Mouse (Mus musculus): ENCODE measurements around the gene Fam198a.

Fam198a gene

GRCm38 (mm10) chr9:121950418-121951113, at the start of gene Fam198a:
Gene Fam198a, plus strand, starts transcription at chr9:121950988.
- peak; percentile 88 for DNase-seq

GRCm38 (mm10) chr9:121901710-121902700, 48.8 kb upstream of the Fam198a start:
- DNase-seq: no peak

- DNase-seq: no peak
Observed at GRCm38 (mm10) chr9:121903476-121904305, 47.1 kb upstream of the Fam198a start.

GRCm38 (mm10) chr9:121904319-121904718, 46.5 kb upstream of the Fam198a start:
- DNase-seq: no peak

GRCm38 (mm10) chr9:121904946-121905345, 45.8 kb upstream of the Fam198a start:
- DNase-seq: no peak

GRCm38 (mm10) chr9:121905556-121906185, 45.1 kb upstream of the Fam198a start:
- DNase-seq: no peak

GRCm38 (mm10) chr9:121906456-121906855, 44.3 kb upstream of the Fam198a start:
- DNase-seq: no peak

GRCm38 (mm10) chr9:121907356-121908070, 43.3 kb upstream of the Fam198a start:
- DNase-seq: no peak

GRCm38 (mm10) chr9:121908321-121908720, 42.5 kb upstream of the Fam198a start:
- DNase-seq: no peak

- DNase-seq: no peak
Observed at GRCm38 (mm10) chr9:121909635-121910034, 41.2 kb upstream of the Fam198a start.

- no peak for DNase-seq
Observed at GRCm38 (mm10) chr9:121911196-121911595, 39.6 kb upstream of the Fam198a start.

- no peak for DNase-seq
Observed at GRCm38 (mm10) chr9:121912786-121913185, 38.0 kb upstream of the Fam198a start.

- no peak for DNase-seq
Observed at GRCm38 (mm10) chr9:121914226-121914757, 36.5 kb upstream of the Fam198a start.

GRCm38 (mm10) chr9:121915056-121915455, 35.7 kb upstream of the Fam198a start:
- no peak for DNase-seq

GRCm38 (mm10) chr9:121916102-121916501, 34.7 kb upstream of the Fam198a start, which contains the start of gene Cyp8b1:
Gene Cyp8b1, minus strand, starts transcription at chr9:121916305.
- no peak for DNase-seq

- no peak for DNase-seq
Observed at GRCm38 (mm10) chr9:121919027-121919501, 31.7 kb upstream of the Fam198a start.

- no peak for DNase-seq
Observed at GRCm38 (mm10) chr9:121923443-121923842, 27.3 kb upstream of the Fam198a start.

GRCm38 (mm10) chr9:121923906-121924305, 26.9 kb upstream of the Fam198a start:
- no peak for DNase-seq

GRCm38 (mm10) chr9:121924901-121925560, 25.8 kb upstream of the Fam198a start:
- DNase-seq: no peak

- DNase-seq: no peak
Observed at GRCm38 (mm10) chr9:121925959-121926358, 24.8 kb upstream of the Fam198a start.
